Mouse (Mus musculus): Measurements from ENCODE around the gene Aamp.

- no peak for TF ChIP-seq CTCF (conservative IDR thresholded peaks at IDR 0.05; ENCODE audit: low read length)
- TF ChIP-seq POU5F1 (IDR thresholded peaks at IDR 0.05; ENCODE audit: borderline replicate concordance, low read length) = no peak
These were observed 36.9 kb upstream of the Aamp start for GRCm38 (mm10) chr1:74321396-74321795.

All from E14TG2a.4 (cell line).